Mouse (Mus musculus): ENCODE data around the gene Pnrc1. TPM values are rescaled to one million over a fixed set of nuclear protein-coding genes. Genes with fewer than 3 reads are reported as not detected.

Pnrc1 gene
- polyA plus RNA-seq, 1 experiment from 2014 or later, result 86.2 TPM

GRCm38 (mm10) chr4:33281891-33282685 lies 7.9 kb downstream of the Pnrc1 start:
- H3K4me1 ChIP-seq (ENCODE audit: control insufficient read depth, insufficient read depth, low read length), result no peaks in the 10 kb centered on the region
- no peaks in the 10 kb centered on the region for H3K27me3 ChIP-seq (ENCODE audit: control insufficient read depth, insufficient read depth, low read length)
- no peak overlapping the region for H3K4me3 ChIP-seq (ENCODE audit: low read length)
- no peak for ATAC-seq (replicated peaks; ENCODE audit: extremely low read depth, insufficient read depth, low FRiP score)
- H3K27ac ChIP-seq (ENCODE audit: low read length), result no peak overlapping the region
- 67% methylated on average over 3 of the region's 3 CpGs for WGBS
- H3K9me3 ChIP-seq (replicated peaks; ENCODE audit: control insufficient read depth, low read length), result no peaks in the 10 kb centered on the region
- H3K9ac ChIP-seq (ENCODE audit: low read length), result no peak overlapping the region
- H3K36me3 ChIP-seq (ENCODE audit: control insufficient read depth, insufficient read depth), result no peaks in the 10 kb centered on the region
- no peak overlapping the region for H3K4me2 ChIP-seq (ENCODE audit: low read depth, low read length)

GRCm38 (mm10) chr4:33273437-33273836 lies 16.5 kb downstream of the Pnrc1 start:
- Histone ChIP-seq H3K4me3 (ENCODE audit: low read length) (no peak overlapping the region), H3K4me2 (ENCODE audit: low read depth, low read length) (no peak overlapping the region), H3K9ac (ENCODE audit: low read length) (no peak overlapping the region), H3K36me3 (ENCODE audit: control insufficient read depth, insufficient read depth) (no peaks in the 10 kb centered on the region), H3K27ac (ENCODE audit: low read length) (no peak overlapping the region), H3K27me3 (ENCODE audit: control insufficient read depth, insufficient read depth, low read length) (no peaks in the 10 kb centered on the region), H3K9me3 (replicated peaks; ENCODE audit: control insufficient read depth, low read length) (no peaks in the 10 kb centered on the region), H3K4me1 (ENCODE audit: control insufficient read depth, insufficient read depth, low read length) (no peaks in the 10 kb centered on the region)
- 55% methylated on average over 3 of the region's 3 CpGs for WGBS
- ATAC-seq (replicated peaks; ENCODE audit: extremely low read depth, insufficient read depth, low FRiP score), result no peak

GRCm38 (mm10) chr4:33270386-33271314 lies 19.3 kb downstream of the Pnrc1 start:
- Histone ChIP-seq H3K27me3 (ENCODE audit: control insufficient read depth, insufficient read depth, low read length) (no peaks in the 10 kb centered on the region), H3K9ac (ENCODE audit: low read length) (no peak overlapping the region), H3K36me3 (ENCODE audit: control insufficient read depth, insufficient read depth) (no peaks in the 10 kb centered on the region), H3K4me1 (ENCODE audit: control insufficient read depth, insufficient read depth, low read length) (no peaks in the 10 kb centered on the region), H3K4me2 (ENCODE audit: low read depth, low read length) (no peak overlapping the region), H3K27ac (ENCODE audit: low read length) (no peak overlapping the region), H3K4me3 (ENCODE audit: low read length) (no peak overlapping the region), H3K9me3 (replicated peaks; ENCODE audit: control insufficient read depth, low read length) (no peaks in the 10 kb centered on the region)
- 87% methylated on average over 11 of the region's 11 CpGs for WGBS
- no peak for ATAC-seq (replicated peaks; ENCODE audit: extremely low read depth, insufficient read depth, low FRiP score)

GRCm38 (mm10) chr4:33264979-33265726 lies 24.8 kb downstream of the Pnrc1 start:
- Histone ChIP-seq H3K27ac (ENCODE audit: low read length) (no peak overlapping the region), H3K9me3 (replicated peaks; ENCODE audit: control insufficient read depth, low read length) (no peaks in the 10 kb centered on the region), H3K9ac (ENCODE audit: low read length) (no peak overlapping the region), H3K4me2 (ENCODE audit: low read depth, low read length) (no peak overlapping the region), H3K36me3 (ENCODE audit: control insufficient read depth, insufficient read depth) (no peaks in the 10 kb centered on the region), H3K4me1 (ENCODE audit: control insufficient read depth, insufficient read depth, low read length) (peaks cover 15% of the 10 kb centered on the region), H3K27me3 (ENCODE audit: control insufficient read depth, insufficient read depth, low read length) (no peaks in the 10 kb centered on the region), H3K4me3 (ENCODE audit: low read length) (no peak overlapping the region)
- no peak for ATAC-seq (replicated peaks; ENCODE audit: extremely low read depth, insufficient read depth, low FRiP score)
- 79% methylated on average over 11 of the region's 11 CpGs for WGBS

GRCm38 (mm10) chr4:33262897-33263296 lies 27.1 kb downstream of the Pnrc1 start:
- no peak for ATAC-seq (replicated peaks; ENCODE audit: extremely low read depth, insufficient read depth, low FRiP score)
- no peak overlapping the region for H3K9ac ChIP-seq (ENCODE audit: low read length)
- H3K27ac ChIP-seq (ENCODE audit: low read length), result no peak overlapping the region
- no peak overlapping the region for H3K4me3 ChIP-seq (ENCODE audit: low read length)
- H3K4me2 ChIP-seq (ENCODE audit: low read depth, low read length), result no peak overlapping the region
- H3K27me3 ChIP-seq (ENCODE audit: control insufficient read depth, insufficient read depth, low read length), result no peaks in the 10 kb centered on the region
- 84% methylated on average over 1 of the region's 1 CpGs for WGBS
- H3K36me3 ChIP-seq (ENCODE audit: control insufficient read depth, insufficient read depth), result no peaks in the 10 kb centered on the region
- no peaks in the 10 kb centered on the region for H3K9me3 ChIP-seq (replicated peaks; ENCODE audit: control insufficient read depth, low read length)
- H3K4me1 ChIP-seq (ENCODE audit: control insufficient read depth, insufficient read depth, low read length), result peaks cover 15% of the 10 kb centered on the region

GRCm38 (mm10) chr4:33261311-33261753 lies 28.6 kb downstream of the Pnrc1 start:
- 9% methylated on average over 7 of the region's 7 CpGs for WGBS
- H3K4me1 ChIP-seq (ENCODE audit: control insufficient read depth, insufficient read depth, low read length), result peaks cover 20% of the 10 kb centered on the region
- H3K9me3 ChIP-seq (replicated peaks; ENCODE audit: control insufficient read depth, low read length), result no peaks in the 10 kb centered on the region
- H3K27me3 ChIP-seq (ENCODE audit: control insufficient read depth, insufficient read depth, low read length), result no peaks in the 10 kb centered on the region
- no peaks in the 10 kb centered on the region for H3K36me3 ChIP-seq (ENCODE audit: control insufficient read depth, insufficient read depth)
- peak overlapping the region; percentile 89 for H3K27ac ChIP-seq (ENCODE audit: low read length)
- H3K4me3 ChIP-seq (ENCODE audit: low read length), result no peak overlapping the region
- peak overlapping the region; percentile 13; the same call in 1 of the 2 replicates for H3K9ac ChIP-seq (ENCODE audit: low read length)
- peak overlapping the region; percentile 33; the same call in 1 of the 2 replicates for H3K4me2 ChIP-seq (ENCODE audit: low read depth, low read length)
- ATAC-seq (replicated peaks; ENCODE audit: extremely low read depth, insufficient read depth, low FRiP score), result peak; percentile 95

GRCm38 (mm10) chr4:33260311-33260710 lies 29.7 kb downstream of the Pnrc1 start:
- H3K9me3 ChIP-seq (replicated peaks; ENCODE audit: control insufficient read depth, low read length), result no peaks in the 10 kb centered on the region
- H3K4me3 ChIP-seq (ENCODE audit: low read length), result no peak overlapping the region
- H3K27me3 ChIP-seq (ENCODE audit: control insufficient read depth, insufficient read depth, low read length), result no peaks in the 10 kb centered on the region
- H3K36me3 ChIP-seq (ENCODE audit: control insufficient read depth, insufficient read depth), result no peaks in the 10 kb centered on the region
- no peak overlapping the region for H3K4me2 ChIP-seq (ENCODE audit: low read depth, low read length)
- H3K9ac ChIP-seq (ENCODE audit: low read length), result no peak overlapping the region
- ATAC-seq (replicated peaks; ENCODE audit: extremely low read depth, insufficient read depth, low FRiP score), result no peak
- peaks cover 20% of the 10 kb centered on the region for H3K4me1 ChIP-seq (ENCODE audit: control insufficient read depth, insufficient read depth, low read length)
- no peak overlapping the region for H3K27ac ChIP-seq (ENCODE audit: low read length)

- no peak for ATAC-seq (replicated peaks; ENCODE audit: extremely low read depth, insufficient read depth, low FRiP score)
- Histone ChIP-seq H3K9me3 (replicated peaks; ENCODE audit: control insufficient read depth, low read length) (no peaks in the 10 kb centered on the region), H3K36me3 (ENCODE audit: control insufficient read depth, insufficient read depth) (no peaks in the 10 kb centered on the region), H3K4me2 (ENCODE audit: low read depth, low read length) (no peak overlapping the region), H3K27me3 (ENCODE audit: control insufficient read depth, insufficient read depth, low read length) (no peaks in the 10 kb centered on the region), H3K9ac (ENCODE audit: low read length) (no peak overlapping the region), H3K4me3 (ENCODE audit: low read length) (no peak overlapping the region), H3K4me1 (ENCODE audit: control insufficient read depth, insufficient read depth, low read length) (peaks cover 20% of the 10 kb centered on the region), H3K27ac (ENCODE audit: low read length) (no peak overlapping the region)
- 58% methylated on average over 11 of the region's 11 CpGs for WGBS
Measured at GRCm38 (mm10) chr4:33257263-33257964, 32.5 kb downstream of the Pnrc1 start.
